Mouse (Mus musculus) 3134 (cell line): ENCODE results near the gene Tm9sf1.

ENCODE experiments used
- DNase-seq: peaks from one replicate; pipeline ENCODE4 v3.0.0-alpha.2; 2011; ENCODE audit warnings: low spot score; ENCODE audit not compliant: insufficient read length; ENCODE audit errors: extremely low read depth

Gene Tm9sf1

DNA sequence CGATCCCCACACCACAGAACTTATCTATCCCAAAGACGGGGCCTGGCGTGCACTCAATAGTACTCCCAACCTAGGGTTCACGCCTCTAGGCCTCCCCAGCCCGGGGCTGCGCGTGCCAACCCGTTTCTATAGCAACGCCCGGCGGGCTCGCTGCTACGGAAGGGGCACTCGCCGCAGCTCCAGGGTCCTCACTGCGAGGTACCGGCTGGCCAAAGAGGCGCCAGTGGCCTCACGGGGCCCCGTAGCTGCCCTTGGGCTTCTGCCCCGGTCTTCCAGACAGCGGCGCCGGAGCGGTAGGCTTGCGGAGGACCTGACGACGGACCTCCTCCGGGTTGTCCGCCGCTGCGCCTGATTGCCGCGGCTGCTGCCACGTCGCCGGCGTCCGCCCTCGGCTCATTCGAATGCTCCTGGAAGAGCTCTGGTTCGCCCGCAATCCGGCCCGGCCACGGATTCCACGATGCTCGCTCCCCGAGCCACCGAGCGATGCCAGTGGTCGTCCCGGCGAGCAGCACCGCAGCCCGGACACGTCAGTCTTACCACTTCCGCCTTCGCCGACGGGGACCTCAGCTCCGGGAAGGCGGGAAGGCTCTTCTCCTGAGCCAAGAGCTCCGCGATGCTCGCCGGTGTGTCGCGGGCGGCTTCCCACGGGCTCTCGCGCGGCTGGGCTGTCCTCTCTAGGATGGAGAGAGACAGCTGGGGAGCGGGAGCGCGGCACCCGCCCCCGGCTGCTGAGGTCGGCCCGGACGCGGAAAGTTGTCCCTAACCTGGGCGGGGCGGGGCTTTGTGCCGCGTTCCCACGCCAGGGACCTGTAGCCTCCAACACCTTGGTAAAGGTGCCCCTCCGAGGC lies at the start of gene Tm9sf1:
TSS of gene Tm9sf1 (minus strand) at position 747 of the 848 bp plus-strand sequence.
- peak; percentile 96 for DNase-seq

DNA sequence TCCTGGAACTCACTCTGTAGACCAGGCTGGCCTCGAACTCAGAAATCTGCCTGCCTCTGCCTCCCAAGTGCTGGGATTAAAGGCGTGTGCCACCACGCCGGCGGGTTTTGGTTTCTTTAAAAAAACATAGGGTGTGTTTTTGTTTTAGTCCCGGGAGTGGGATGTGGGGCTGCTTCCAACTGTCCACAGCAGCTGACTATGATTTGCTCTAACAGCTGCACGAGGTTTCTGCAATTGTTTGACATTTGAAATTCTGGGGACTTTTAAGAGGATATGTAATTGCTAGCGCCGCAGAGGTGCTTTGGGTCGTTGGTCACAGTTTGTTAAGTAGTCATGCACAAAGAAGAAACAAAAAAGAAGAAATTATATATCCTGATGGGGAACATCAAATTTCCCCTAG lies 45.8 kb upstream of the Tm9sf1 start:
- DNase-seq: no peak

DNA sequence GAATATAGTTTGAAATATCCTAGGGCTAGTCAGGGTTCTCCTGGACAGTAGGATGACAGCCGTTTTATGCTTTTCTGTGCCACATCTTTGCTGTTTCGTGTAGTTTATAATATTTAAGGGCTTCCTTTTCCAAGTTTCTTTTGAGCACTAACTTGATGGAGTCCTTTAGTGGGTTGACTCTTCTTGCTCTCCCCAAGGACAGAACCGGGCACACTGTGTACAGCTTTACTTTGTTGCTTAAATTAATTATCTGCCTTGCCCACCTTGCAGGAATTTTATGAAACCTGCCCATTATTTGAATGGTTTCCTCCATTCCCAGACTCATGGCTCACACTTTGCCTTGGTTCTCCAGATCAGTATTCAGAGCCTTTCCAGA lies 38.5 kb upstream of the Tm9sf1 start:
- no peak for DNase-seq

DNA sequence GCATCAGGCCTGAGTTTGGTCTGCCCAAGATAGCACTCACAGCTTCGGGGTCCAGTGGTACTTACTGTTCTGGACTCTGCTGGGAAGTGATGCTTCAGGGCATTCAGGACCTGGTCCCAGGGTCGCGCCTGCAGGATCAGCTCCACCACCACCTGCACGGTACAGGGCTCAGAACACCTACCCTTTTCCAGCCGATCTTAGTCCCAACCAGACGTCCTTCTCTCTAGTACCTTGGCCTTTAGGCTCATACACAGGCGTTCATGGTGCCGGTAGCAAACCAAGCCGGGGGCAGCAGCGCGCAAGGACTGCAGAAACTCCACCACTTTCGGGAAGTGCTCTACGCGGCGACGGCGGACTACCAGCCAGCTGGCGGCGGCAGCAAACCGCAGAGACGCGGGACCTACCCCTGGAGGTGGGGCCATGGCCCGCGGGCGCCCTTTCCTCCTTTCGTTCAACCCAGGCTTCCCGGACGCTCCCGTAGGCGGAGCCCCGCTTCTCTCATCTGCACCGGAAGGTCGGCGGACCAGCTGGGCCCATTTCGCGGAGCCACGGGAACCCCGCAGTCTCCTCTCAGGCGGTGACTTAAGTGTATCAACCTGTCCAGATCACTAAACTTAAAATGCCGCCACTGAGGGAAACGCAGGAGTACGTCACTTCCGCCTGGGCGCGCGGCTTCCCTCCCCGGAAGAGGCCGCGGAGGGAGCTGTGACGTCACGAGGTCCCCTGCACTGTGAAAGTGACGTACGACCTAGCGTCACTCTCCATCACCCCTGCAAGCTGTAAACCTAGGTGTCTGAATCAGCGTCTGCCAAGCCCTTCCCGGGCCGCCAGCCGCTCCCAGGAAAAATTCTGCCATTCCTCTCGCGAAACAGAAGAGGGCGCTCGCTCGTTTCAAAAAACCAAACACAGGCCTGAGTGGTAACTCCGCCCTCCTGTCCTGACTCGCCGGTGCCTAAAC lies 37.8 kb upstream of the Tm9sf1 start, which contains the start of gene Tinf2:
TSS of gene Tinf2 (minus strand) at position 661 of the 958 bp plus-strand sequence.
- peak; percentile 96 for DNase-seq

DNA sequence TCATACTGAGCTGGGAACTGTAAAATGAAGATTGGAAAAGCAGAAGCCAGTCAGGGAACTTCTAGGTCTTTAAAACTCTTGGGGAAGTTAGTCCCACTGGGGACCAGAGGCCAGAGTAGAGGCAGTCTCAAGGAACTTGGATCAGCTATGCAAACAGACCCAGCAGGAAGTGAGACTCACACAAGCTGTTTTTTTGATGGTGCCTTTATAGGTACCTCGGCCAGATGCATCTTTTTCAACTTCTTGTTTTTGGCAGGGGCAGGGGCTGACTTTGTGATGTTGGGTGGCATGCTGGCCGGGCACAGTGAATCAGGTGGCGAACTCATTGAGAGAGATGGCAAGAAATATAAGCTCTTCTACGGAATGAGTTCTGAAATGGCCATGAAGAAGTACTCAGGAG lies 34.0 kb upstream of the Tm9sf1 start:
- DNase-seq: no peak

DNA sequence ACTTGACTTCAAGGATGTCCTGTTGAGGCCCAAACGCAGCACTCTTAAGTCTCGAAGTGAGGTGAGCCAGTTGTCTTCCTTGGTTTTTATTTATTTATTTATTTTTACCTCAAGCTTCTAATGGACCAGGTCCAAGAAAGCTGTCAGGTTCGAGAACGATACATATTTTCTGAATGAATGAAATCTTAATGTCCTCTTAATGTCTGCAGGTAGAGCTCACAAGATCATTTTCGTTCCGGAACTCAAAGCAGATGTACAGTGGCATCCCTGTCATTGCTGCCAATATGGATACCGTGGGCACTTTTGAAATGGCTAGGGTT lies 29.1 kb upstream of the Tm9sf1 start:
- no peak for DNase-seq

DNA sequence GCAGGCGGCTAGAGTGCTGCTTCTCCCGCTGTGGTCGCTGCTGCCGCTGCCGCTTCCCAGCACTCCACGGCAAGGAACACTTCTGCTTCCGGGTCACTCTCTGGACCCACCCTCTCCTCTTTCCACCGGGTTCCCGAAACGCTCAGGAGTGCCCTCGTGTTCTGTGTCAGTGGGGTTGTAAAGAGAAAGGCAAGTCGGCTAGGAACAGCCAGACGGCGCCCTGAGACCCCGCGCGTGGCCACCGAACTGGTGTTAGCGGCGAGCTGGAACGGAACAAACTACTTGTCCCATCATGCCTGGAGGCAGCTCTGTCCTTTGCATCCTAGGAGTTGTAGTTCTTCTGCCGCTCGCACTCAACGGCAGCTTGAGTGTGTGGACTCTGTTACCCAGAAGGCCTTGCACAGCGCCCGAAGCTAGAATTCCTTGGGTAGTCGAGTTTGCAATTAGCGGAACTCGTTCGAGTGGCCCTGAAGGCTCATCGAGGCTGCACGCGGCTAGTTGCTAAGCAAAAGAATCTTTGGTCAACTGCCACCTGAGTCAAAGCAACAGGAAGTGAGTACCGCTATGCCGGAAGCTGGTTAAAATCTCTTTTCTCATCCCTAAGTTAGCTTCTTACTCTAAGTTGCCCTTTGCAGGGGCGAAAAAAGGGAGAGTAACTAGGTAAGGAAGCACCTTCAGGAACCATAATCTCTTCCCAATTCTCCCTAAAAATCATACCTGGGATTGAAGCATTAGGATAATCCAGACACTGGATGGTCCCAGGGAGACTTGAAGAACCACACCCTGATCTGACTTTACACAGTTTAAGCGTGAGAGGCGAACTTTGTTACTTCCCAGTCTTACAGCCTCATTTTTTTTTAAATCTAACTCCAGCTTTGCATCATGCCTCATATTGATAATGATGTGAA lies 28.5 kb upstream of the Tm9sf1 start, which contains the start of the genes Gmpr2 and Nedd8:
TSS of gene Gmpr2 (plus strand) at position 109 of the 908 bp plus-strand sequence.
TSS of gene Nedd8 (minus strand) at position 292 of the 908 bp plus-strand sequence.
- DNase-seq: peak; percentile 92

DNA sequence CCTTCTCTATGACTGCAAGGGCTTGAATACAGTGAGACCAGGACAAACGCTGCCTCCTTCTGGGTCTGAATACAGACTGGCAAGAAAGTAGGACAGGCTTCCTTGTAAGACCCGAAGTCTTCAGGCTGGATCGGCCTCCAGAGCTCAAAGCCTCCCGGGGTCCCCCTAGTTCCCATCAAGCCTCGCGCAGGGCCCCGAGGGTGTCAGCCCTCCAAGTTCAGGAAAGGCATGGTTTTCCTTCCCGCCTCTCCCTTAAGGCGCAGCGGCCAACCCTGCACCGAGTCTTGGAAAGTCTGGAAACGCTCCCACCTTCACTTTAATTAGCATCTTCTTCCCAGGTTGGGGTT lies 27.9 kb upstream of the Tm9sf1 start:
- DNase-seq: no peak

DNA sequence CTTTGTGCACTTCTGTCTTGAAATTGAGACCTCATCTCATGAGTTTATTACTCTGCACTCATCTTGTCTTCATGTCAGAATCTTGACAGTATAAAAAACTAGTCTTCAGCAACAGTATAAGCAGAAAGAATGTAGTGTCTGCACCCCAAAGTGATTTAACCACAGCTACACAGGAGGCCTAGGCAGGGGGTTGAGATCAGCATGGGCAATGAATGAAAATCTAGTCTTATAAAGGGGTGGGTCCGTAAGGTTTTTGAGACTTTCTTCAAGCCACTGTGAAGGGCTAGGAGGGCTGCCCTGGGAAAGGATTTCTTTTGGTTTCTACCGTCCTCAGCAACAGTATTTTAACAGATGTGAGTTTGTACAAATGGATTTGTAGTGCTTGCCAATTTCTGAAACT lies 17.0 kb upstream of the Tm9sf1 start:
- no peak for DNase-seq

DNA sequence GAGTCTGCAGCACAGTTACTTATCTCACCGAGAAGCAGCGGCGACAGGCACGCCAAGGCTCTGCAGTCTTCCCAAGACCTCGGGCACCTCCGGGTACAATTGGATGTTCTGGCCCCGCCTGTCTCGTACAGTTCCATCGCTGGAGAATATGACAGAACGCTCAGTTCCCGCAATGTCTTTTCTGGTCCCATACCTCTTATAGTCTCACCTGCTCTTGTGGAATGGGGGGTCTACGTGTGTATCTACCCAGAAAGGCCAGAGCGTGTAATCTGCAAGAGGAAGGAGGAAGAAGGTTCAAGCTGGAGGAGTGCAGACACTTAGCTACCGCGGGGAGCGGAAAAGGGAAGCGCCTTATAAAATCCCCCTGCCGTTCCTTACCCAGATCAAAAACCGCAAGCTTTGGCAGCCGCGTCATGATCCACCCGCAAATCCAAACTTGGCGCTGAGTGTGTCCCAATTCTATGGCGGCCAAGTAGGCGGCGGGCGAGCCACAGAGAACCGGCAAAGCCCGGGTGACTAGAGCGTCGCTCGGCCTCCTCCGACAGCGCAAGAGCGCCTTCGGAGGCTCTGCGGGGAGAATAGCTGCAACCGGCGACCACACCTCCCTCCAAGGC lies 16.5 kb upstream of the Tm9sf1 start, which contains the start of gene Mdp1:
TSS of gene Mdp1 (minus strand) at position 549 of the 614 bp plus-strand sequence.
- peak; percentile 81 for DNase-seq

DNA sequence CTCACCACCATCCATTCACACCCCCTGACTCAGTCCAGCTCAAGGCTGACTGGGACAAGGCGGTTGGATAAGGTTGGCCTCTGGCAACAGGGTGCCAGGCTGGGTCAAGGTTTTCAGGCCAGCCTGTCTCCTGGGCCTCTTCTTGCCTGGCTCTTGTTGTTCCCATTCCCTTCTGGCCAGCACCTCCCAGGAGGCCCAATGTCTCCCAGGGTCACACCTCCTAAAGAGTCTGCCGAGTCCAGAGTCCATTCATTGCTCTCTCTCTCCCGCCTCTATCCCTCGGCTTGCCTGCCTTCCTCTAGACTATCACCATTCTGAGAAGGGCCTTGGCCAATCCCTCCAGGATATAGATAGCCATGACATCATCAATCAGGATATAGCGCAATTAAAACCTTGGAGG lies 14.4 kb upstream of the Tm9sf1 start:
- DNase-seq: no peak

DNA sequence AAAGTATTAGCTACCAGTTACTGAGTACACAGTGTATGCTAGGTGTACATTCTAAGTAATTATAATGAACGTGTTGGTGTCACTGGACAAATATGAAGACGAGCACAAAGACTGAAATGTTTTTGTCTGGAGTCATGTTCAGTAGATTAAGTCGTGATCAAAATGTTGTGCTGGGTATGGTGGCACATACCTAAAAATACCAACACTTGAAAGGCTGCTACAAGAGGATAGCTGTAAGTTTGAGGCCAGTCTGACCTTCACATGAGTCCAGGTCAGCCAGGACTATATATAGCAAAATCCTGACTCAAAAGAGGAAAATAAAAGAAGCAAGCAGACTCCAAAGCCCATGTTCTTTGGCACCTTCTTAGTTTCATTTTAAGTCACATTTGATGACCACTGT lies 13.3 kb upstream of the Tm9sf1 start:
- DNase-seq: no peak

DNA sequence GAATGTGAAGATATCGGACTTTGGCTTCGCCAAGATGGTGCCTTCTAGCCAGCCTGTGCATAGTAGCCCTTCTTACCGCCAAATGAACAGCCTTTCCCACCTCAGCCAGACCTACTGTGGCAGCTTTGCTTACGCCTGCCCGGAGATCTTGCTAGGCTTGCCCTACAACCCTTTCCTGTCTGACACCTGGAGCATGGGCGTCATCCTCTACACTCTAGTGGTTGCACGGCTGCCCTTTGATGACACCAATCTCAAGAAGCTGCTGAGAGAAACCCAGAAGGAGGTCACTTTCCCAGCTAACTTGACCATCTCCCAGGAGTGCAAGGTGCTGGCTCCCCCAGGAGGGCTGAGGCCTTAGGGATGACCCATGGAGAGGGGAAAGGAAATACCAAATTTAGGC lies 7.9 kb upstream of the Tm9sf1 start:
- DNase-seq: no peak

DNA sequence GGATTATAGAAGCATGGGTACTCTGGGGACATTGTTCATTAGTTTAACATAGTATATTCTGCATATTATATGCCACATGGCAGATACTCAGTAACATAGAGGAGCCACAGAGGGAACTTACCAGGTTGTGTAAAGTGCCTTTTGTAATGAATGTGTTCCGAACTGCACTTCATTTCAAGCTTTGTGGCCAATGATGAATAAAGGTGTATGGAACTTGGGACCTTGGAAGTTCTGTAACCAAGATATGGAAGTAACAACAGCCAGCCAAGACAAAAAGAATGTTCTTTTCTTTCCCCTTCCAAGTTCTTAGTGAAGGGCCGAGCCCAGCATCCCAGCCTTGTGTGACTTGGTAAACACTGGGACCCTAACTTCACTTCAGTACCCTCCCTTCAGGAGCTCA lies 6.3 kb upstream of the Tm9sf1 start, which contains the start of gene Tssk4:
TSS of gene Tssk4 (plus strand) at position 301 of the 400 bp plus-strand sequence.
- DNase-seq: no peak

DNA sequence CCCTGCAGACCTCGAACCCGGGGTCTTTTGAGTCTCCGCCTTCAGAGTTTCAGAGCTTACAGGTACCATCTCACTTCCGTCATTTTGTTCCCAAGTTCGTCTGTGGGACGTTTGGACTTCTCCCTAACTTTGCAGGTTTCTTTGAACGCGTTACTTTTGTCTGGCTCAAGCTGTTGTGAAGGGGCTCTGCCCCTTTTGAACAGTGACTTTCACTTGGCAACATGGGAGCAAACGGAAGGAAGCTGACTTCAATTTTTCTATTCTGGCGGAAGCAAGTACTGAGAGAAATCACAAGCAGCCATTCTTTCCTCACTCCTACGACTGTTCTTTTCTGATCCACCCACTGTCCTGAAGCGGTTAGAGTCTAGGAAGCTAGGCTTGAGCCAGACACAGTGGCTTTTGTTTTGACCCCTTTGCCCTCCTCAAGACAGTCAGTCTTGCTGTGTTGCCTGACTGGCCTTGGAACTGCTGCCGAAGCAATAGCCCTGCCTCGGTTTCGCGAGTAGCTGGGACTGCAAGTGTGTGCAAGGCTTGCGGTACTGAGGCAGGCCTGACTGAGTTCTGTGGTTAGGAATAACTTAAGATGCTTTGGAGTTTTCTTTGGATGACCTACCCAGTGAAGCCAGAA lies 769 bp upstream of the Tm9sf1 start:
- DNase-seq: no peak

DNA sequence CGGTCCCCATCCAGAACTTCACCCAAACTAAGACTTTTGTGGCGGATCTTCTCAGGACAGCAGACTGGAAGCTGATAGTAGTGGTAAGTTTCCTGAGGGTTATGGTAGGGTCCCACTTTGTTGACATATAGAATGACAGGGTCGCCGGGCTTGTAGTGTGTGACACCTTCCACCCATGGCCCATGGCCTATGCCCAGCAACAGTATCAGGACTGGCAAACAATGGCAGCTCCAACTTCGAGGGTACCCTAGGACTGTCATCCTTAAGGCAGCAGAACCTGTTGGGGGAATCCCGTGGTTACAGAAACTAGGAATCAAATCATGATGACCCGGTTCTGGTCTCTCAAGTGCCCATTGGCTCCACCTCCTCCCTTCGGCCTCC lies 937 bp downstream of the Tm9sf1 start:
- no peak for DNase-seq

DNA sequence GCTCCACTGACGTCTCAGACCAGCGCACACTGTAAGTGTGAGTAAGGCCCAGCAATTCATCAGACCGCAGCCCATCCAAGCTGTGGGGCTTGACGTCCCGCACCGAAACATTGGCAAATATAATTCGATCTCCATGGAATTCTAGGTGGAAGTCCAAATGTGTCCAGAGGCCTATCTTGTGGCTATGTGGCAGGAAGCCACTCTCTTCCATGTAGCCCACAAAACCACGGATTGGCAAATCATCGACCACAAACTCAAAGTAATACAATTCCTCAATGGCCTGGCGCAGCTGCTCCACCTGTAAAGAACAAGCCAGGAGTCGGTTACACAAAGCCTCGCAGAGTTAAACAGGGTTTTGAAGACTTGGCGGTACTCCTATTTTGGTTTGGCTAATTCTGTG lies 2.3 kb downstream of the Tm9sf1 start:
- no peak for DNase-seq

DNA sequence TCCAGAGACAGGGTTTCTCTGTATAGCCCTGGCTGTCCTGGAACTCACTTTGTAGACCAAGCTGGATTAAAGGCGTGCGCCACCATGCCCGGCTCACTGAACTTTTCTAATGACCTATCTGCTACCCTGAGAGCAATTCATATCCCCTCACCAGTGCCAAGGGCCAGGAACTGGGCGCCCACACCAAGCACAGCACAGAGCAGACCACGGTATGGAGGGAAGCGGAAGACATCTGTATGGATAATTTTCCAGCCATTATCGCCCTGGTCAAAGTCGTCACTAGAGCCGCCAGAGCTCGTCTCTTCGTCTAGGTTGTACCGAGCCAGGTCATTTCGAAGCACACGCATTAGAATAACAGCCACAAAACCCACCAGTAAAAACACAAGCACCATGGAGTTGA lies 2.8 kb downstream of the Tm9sf1 start:
- DNase-seq: no peak

DNA sequence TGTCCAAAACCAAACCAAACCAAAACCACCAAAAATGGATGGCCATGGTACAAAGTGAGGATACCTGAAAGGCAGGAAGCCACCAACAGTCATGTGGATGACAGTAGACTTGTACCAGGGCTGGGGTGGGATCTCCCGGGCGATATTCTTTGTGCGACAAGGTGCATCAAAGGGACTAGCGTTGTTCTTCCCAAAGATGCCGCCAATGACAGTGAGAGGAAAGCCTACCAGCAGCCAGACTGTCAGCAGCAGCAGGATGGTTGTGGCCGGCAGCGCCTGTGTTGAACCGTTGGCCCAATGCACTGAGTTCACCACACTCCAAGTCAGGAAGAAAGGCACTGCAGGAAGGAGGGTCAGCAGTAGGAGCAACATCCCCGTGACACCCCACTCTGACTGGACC lies 5.8 kb downstream of the Tm9sf1 start, which contains the start of gene Gm49378:
TSS of gene Gm49378 (minus strand) at position 101 of the 400 bp plus-strand sequence.
- no peak for DNase-seq
